Mouse (Mus musculus) liver, adult 2 months (tissue): ENCODE results near the gene Pitpnb. TPM values are rescaled to one million over a fixed set of nuclear protein-coding genes. Genes with fewer than 3 reads are reported as not detected.

ENCODE experiments used
- DNase-seq: peaks from one replicate; pipeline ENCODE4 v3.0.0-alpha.2; 2011; ENCODE audit warnings: low read depth, low spot score; ENCODE audit errors: extremely low read depth
- H3K27ac ChIP-seq: fragments of 200-500 bp; replicated peaks from 2 replicates; pipeline ENCODE4 v1.5.1; 2012; ENCODE audit warnings: low read depth, mild to moderate bottlenecking, control low read depth, inconsistent platforms, low read length; ENCODE audit not compliant: insufficient read depth
- H3K27me3 ChIP-seq: fragments of 200-500 bp; 2 replicates; pipeline ENCODE4 v1.6.1; 2012; ENCODE audit warnings: mild to moderate bottlenecking, moderate library complexity, low read length, inconsistent platforms; ENCODE audit not compliant: control insufficient read depth, insufficient read depth
- H3K36me3 ChIP-seq: fragments of 200-500 bp; 2 replicates; pipeline ENCODE4 v1.6.1; 2012; ENCODE audit warnings: low read length, inconsistent platforms; ENCODE audit not compliant: control insufficient read depth, insufficient read depth
- H3K4me1 ChIP-seq: fragments of 200-500 bp; 2 replicates; pipeline ENCODE4 v1.6.1; 2011; ENCODE audit warnings: low read length; ENCODE audit not compliant: control insufficient read depth, insufficient read depth
- H3K4me3 ChIP-seq: fragments of 200-500 bp; 2 replicates; pipeline ENCODE4 v1.5.1; 2011; ENCODE audit warnings: low read depth, mild to moderate bottlenecking, control low read depth, low read length, moderate library complexity; ENCODE audit not compliant: insufficient read depth
- H3K79me2 ChIP-seq: fragments of 200-500 bp; 2 replicates; pipeline ENCODE4 v1.6.1; 2012; ENCODE audit warnings: inconsistent platforms, mild to moderate bottlenecking, low read length, moderate library complexity; ENCODE audit not compliant: control insufficient read depth, insufficient read depth
- H3K9ac ChIP-seq: fragments of 200-500 bp; 2 replicates; pipeline ENCODE4 v1.6.1; 2012; ENCODE audit warnings: low read depth, mild to moderate bottlenecking, control low read depth, inconsistent platforms, low read length
- CTCF ChIP-seq: fragments of 200-500 bp; IDR thresholded peaks from 2 replicates; pipeline ENCODE4 v1.5.1; 2011; ENCODE audit warnings: low read depth, low read length, control low read depth
- POLR2A ChIP-seq: fragments of 200-500 bp; IDR thresholded peaks from 2 replicates; pipeline ENCODE4 v1.6.1; 2011; ENCODE audit warnings: low read length, control low read depth; ENCODE audit not compliant: insufficient read depth; ENCODE audit errors: extremely low read depth
- WGBS: fragments of 180-500 bp; shearing (Covaris S2); methylation state at CpG from one replicate; pipeline ENCODE4 v1.1.7; 2018; 5-methylcytosine and 5-hydroxymethylcytosine counted together
- polyA plus RNA-seq: library from polyadenylated mRNA; depleted of rRNA; stranded (reverse); fragments of >200 nt; gene quantifications from 2 replicates; pipeline ENCODE4 v1.2.3, GENCODE M21; 2012; rRNA removed
- total RNA-seq: library from RNA; depleted of rRNA; stranded (reverse); fragments of >200 nt; gene quantifications from 2 replicates; pipeline ENCODE4 v1.2.3, GENCODE M21; 2014; rRNA removed

Pitpnb gene
- total and polyA plus RNA-seq, 2 experiments: 19.3 to 48.6 TPM

- DNase-seq: no peak
These were observed 99.2 kb downstream of the Pitpnb start for GRCm38 (mm10) chr5:111429726-111430125.

GRCm38 (mm10) chr5:111431007-111431730 is 100.6 kb downstream of the Pitpnb start:
- Histone ChIP-seq H3K9ac (no peak overlapping the region), H3K36me3 (no peaks in the 10 kb centered on the region), H3K79me2 (peaks cover 32% of the 10 kb centered on the region; the same call in 1 of the 2 replicates), H3K27me3 (no peaks in the 10 kb centered on the region), H3K27ac (no peak overlapping the region), H3K4me1 (no peaks in the 10 kb centered on the region), H3K4me3 (no peak overlapping the region)
- 78% methylated on average over 11 of the region's 11 CpGs for WGBS
- TF ChIP-seq CTCF (no peak), POLR2A (no peak)
- DNase-seq: no peak

More at GRCm38 (mm10) chr5:111429726-111430125, 99.2 kb downstream of the Pitpnb start:
- no peaks in the 10 kb centered on the region for H3K27me3 ChIP-seq
- no peak overlapping the region for H3K9ac ChIP-seq
- peaks cover 41% of the 10 kb centered on the region; the same call in 1 of the 2 replicates for H3K79me2 ChIP-seq
- H3K4me1 ChIP-seq: no peaks in the 10 kb centered on the region
- no peak overlapping the region for H3K27ac ChIP-seq
- no peak overlapping the region for H3K4me3 ChIP-seq
- no peak for TF ChIP-seq POLR2A
- TF ChIP-seq CTCF: no peak
- H3K36me3 ChIP-seq: no peaks in the 10 kb centered on the region
- 72% methylated on average over 7 of the region's 7 CpGs for WGBS

DNA sequence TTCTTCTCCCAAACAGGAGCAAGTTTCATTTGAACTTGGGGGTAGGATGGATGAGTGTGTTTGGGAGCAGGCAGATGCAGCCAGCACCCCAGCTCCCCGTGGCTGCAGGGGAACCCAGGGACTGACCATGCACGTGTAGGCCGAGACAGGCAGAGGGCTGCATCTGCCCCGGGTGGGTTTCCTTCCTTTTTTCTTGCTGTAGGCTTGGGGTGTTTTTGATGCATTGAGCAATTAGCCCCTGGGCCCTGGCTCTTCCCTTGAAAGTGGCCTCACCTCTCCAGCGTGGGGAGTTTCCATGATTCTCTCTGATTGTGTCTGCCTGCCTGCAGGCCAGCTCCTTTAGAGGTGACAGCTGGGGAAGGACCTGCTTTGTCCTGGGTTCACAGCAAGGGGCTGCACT is 102.3 kb downstream of the Pitpnb start:
- no peak for DNase-seq
- no peaks in the 10 kb centered on the region for H3K36me3 ChIP-seq
- no peak overlapping the region for H3K9ac ChIP-seq
- H3K27ac ChIP-seq: no peak overlapping the region
- no peaks in the 10 kb centered on the region for H3K4me1 ChIP-seq
- H3K4me3 ChIP-seq: no peak overlapping the region
- H3K79me2 ChIP-seq: peaks cover 20% of the 10 kb centered on the region; the same call in 1 of the 2 replicates
- TF ChIP-seq POLR2A (no peak), CTCF (no peak)
- WGBS: 88% methylated on average over 5 of the region's 5 CpGs
- no peaks in the 10 kb centered on the region for H3K27me3 ChIP-seq

GRCm38 (mm10) chr5:111434342-111434842 is 103.8 kb downstream of the Pitpnb start:
- H3K79me2 ChIP-seq: peaks cover 16% of the 10 kb centered on the region; the same call in 1 of the 2 replicates
- H3K4me3 ChIP-seq: no peak overlapping the region
- H3K27me3 ChIP-seq: no peaks in the 10 kb centered on the region
- WGBS: 76% methylated on average over 16 of the region's 16 CpGs
- H3K27ac ChIP-seq: no peak overlapping the region
- no peak for TF ChIP-seq CTCF
- TF ChIP-seq POLR2A: no peak
- no peak overlapping the region for H3K9ac ChIP-seq
- no peaks in the 10 kb centered on the region for H3K36me3 ChIP-seq
- no peak for DNase-seq
- no peaks in the 10 kb centered on the region for H3K4me1 ChIP-seq

DNA sequence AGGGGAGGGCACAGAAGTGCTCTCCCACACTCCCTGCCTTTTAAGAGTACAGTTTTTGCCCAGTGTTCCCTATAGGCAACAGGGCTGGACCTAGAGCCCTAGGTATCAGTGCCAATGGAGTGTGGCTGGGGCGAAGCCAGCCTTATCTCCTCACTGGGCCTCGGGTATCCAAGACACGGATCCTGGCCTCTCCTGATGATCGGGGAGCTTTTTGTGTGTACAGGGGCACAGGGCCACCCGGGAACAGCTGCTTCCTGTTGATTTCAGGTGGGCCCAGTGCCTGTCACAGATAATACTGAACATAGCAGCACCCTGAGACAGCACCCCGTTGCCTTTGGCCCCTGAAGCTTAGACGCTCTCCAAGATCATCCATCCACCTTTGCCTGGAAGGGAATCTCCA is 105.7 kb downstream of the Pitpnb start:
- Histone ChIP-seq H3K27ac (no peak overlapping the region), H3K9ac (no peak overlapping the region), H3K79me2 (peaks cover 14% of the 10 kb centered on the region; the same call in 1 of the 2 replicates)

GRCm38 (mm10) chr5:111437205-111437604 is 106.6 kb downstream of the Pitpnb start:
- 85% methylated on average over 7 of the region's 7 CpGs for WGBS
- Histone ChIP-seq H3K9ac (no peak overlapping the region), H3K4me3 (no peak overlapping the region), H3K27me3 (no peaks in the 10 kb centered on the region), H3K79me2 (peaks cover 14% of the 10 kb centered on the region; the same call in 1 of the 2 replicates), H3K27ac (no peak overlapping the region), H3K36me3 (no peaks in the 10 kb centered on the region), H3K4me1 (peaks cover 9% of the 10 kb centered on the region)
- no peak for DNase-seq
- TF ChIP-seq CTCF (no peak), POLR2A (no peak)

More for the DNA sequence above, 105.7 kb downstream of the Pitpnb start:
- Histone ChIP-seq H3K4me3 (no peak overlapping the region), H3K36me3 (no peaks in the 10 kb centered on the region), H3K27me3 (no peaks in the 10 kb centered on the region), H3K4me1 (peaks cover 3% of the 10 kb centered on the region; the same call in 1 of the 2 replicates)
- whole genome bisulfite sequencing: 71% methylated on average over 7 of the region's 7 CpGs
- TF ChIP-seq POLR2A (no peak), CTCF (no peak)
- no peak for DNase-seq

Other genes with a start within 250 kb of the Pitpnb start
- gene Mn1, start 86.6 kb downstream of the Pitpnb start, total RNA-seq: 3.4 and 6.2 TPM in 2 replicates
- 5.7 and 7.3 TPM in 2 replicates for gene Mn1, start 86.6 kb downstream of the Pitpnb start, polyA plus RNA-seq